Mouse (Mus musculus) mammary gland, adult 2 months (tissue): ENCODE data around the gene Olfr1135. TPM values are rescaled to one million over a fixed set of nuclear protein-coding genes. Genes with fewer than 3 reads are reported as not detected.

Experiments used
- polyA plus RNA-seq: library from polyadenylated mRNA; depleted of rRNA; stranded (reverse); fragments of >200 nt; gene quantifications from 2 replicates; pipeline ENCODE4 v1.2.3, GENCODE M21; 2012; ENCODE audit warnings: low replicate concordance; rRNA removed

Olfr1135 gene
- not detected in 2 replicates for polyA plus RNA-seq

DNA sequence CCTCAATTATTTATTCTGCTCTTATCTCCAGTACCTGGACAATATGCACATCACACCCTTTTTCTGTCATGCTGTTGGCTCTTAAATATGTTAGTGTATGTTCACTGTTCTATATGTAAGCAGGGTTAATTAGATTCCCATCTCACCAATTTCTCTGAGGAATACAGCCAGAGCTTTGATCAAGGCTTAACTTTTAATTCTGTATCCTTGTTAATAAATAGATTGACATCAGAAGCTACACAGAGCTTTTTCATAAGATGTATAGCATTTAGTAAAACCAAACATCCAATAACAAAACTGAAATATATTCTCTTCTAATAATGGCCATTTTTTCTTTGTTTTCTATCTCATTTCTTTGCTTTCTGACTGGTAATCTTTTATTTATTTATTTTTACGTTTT, at the start of gene Olfr1135:
Gene Olfr1135 (minus strand): TSS at position 101 of the 400 bp plus-strand sequence.

DNA sequence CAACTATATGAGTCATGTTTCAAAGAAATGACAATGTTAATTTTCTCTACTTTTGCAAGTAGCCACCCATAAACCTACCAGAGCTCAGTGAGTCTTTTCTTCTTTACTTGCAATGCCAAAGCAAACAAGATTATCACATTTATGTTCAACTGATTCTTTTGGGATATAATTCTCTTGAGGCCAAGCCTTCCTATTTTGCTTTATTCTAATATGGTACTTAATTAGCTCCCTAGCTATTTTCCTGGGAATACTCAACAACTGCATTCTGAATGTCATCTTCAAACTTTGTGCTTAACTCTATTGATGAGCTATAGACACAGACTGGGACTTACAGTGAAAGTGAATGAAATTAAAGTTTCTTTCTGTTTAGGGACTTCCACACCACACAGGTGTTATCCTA, 39.6 kb upstream of the Olfr1135 start, which contains the start of gene Olfr1137:
Gene Olfr1137 (minus strand): TSS at position 101 of the 400 bp plus-strand sequence.

DNA sequence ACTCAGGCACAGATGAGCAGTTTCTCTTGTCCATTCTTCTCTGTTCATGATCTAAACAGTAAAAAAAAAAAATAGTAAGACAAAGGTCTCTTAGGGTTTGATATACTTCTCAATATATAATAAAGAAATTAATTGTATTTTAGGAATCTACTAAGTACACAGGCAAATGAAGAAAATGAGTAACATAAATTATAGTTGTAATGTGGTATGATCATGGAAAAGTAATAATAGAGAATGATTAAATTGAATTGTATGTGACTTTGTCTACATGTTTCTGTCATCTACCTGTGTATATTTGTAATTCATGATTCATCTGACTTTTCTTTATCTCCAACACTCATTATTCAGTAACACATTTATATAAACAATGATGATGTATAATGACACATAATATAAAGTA, 20.4 kb upstream of the Olfr1135 start, which contains the start of gene Olfr1136:
Gene Olfr1136 (minus strand): TSS at position 101 of the 400 bp plus-strand sequence.

GRCm38 (mm10) chr2:87658360-87658759, 15.1 kb downstream of the Olfr1135 start, which contains the start of gene Olfr1134:
Gene Olfr1134 (minus strand): TSS chr2:87658460.

GRCm38 (mm10) chr2:87647274-87647673, 26.2 kb downstream of the Olfr1135 start, which contains the start of gene Olfr1133:
Gene Olfr1133 (minus strand): TSS chr2:87647374.

DNA sequence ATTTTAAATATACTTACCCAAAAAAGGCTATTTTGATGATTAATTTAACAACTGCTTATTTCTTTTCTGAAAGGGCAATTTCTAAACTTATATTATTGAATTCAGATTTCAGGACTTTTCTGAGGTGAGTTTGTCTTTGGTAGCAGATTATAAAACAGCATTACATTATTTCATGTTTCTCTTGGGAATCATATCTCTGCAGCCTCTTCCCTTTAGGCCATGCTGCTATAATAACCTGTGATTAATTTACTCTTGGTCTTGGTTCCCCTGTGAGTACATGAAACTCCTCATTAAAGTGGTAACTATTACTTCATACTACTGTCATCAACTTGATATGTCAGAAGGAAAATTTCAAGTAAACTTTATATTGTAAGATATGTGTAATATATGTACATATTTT, 36.0 kb downstream of the Olfr1135 start, which contains the start of gene Olfr1132:
Gene Olfr1132 (minus strand): TSS at position 101 of the 400 bp plus-strand sequence.

GRCm38 (mm10) chr2:87626804-87627203, 46.7 kb downstream of the Olfr1135 start, which contains the start of gene Olfr1131:
Gene Olfr1131 (plus strand): TSS chr2:87627104.

Other genes starting within 250 kb of the Olfr1135 start
- gene Olfr1124, start 243.4 kb downstream of the Olfr1135 start, polyA plus RNA-seq: not detected in 2 replicates
- gene Olfr1126, start 219.7 kb downstream of the Olfr1135 start, polyA plus RNA-seq: not detected in 2 replicates
- not detected in 2 replicates for gene Pramel7, start 176.6 kb downstream of the Olfr1135 start, polyA plus RNA-seq
- gene Pramel6, start 167.1 kb downstream of the Olfr1135 start, polyA plus RNA-seq: not detected in 2 replicates
- gene Olfr153, start 141.9 kb downstream of the Olfr1135 start, polyA plus RNA-seq: not detected in 2 replicates
- gene Olfr1128, start 128.1 kb downstream of the Olfr1135 start, polyA plus RNA-seq: not detected in 2 replicates
- not detected in 2 replicates for gene Olfr1129, start 99.8 kb downstream of the Olfr1135 start, polyA plus RNA-seq
- not detected in 2 replicates for gene Olfr1130, start 67.5 kb downstream of the Olfr1135 start, polyA plus RNA-seq
- gene Olfr1131, start 46.6 kb downstream of the Olfr1135 start, polyA plus RNA-seq: not detected in 2 replicates
- not detected in 2 replicates for gene Olfr1132, start 36.1 kb downstream of the Olfr1135 start, polyA plus RNA-seq
- not detected in 2 replicates for gene Olfr1133, start 26.3 kb downstream of the Olfr1135 start, polyA plus RNA-seq
- not detected in 2 replicates for gene Olfr1134, start 15.2 kb downstream of the Olfr1135 start, polyA plus RNA-seq
- gene Olfr1136, start 20.3 kb upstream of the Olfr1135 start, polyA plus RNA-seq: not detected in 2 replicates
- gene Olfr1137, start 39.5 kb upstream of the Olfr1135 start, polyA plus RNA-seq: not detected in 2 replicates
- gene Olfr1138, start 66.3 kb upstream of the Olfr1135 start, polyA plus RNA-seq: not detected in 2 replicates
- gene Olfr1140, start 70.1 kb upstream of the Olfr1135 start, polyA plus RNA-seq: not detected in 2 replicates
- gene Olfr1141, start 80.3 kb upstream of the Olfr1135 start, polyA plus RNA-seq: not detected in 2 replicates
- gene Olfr152, start 105.8 kb upstream of the Olfr1135 start, polyA plus RNA-seq: not detected in 2 replicates
- gene Olfr1143, start 126.9 kb upstream of the Olfr1135 start, polyA plus RNA-seq: not detected in 2 replicates
- gene Olfr1145, start 136.2 kb upstream of the Olfr1135 start, polyA plus RNA-seq: not detected in 2 replicates
- not detected in 2 replicates for gene Olfr1148, start 156.9 kb upstream of the Olfr1135 start, polyA plus RNA-seq
- not detected in 2 replicates for gene Olfr1150-ps1, start 170.3 kb upstream of the Olfr1135 start, polyA plus RNA-seq
- gene Olfr1151, start 182.2 kb upstream of the Olfr1135 start, polyA plus RNA-seq: not detected in 2 replicates
- not detected in 2 replicates for gene Olfr1152, start 192.8 kb upstream of the Olfr1135 start, polyA plus RNA-seq
- gene Olfr1153, start 221.3 kb upstream of the Olfr1135 start, polyA plus RNA-seq: not detected in 2 replicates
- not detected in 2 replicates for gene Olfr1154, start 231.5 kb upstream of the Olfr1135 start, polyA plus RNA-seq